Mouse (Mus musculus) cerebellum, adult 2 months (tissue): ENCODE data around the gene Tlcd2. TPM values are rescaled to one million over a fixed set of nuclear protein-coding genes. Genes with fewer than 3 reads are reported as not detected.

Experiments
- DNase-seq, 2 experiments: peaks; one replicate each; pipeline ENCODE4 v3.0.0; 2021
- H3K27ac ChIP-seq: fragments of 200-500 bp; 2 replicates; pipeline ENCODE4 v1.5.1; 2012; ENCODE audit warnings: low read length, control low read depth, inconsistent platforms; ENCODE audit not compliant: insufficient read depth
- H3K27me3 ChIP-seq: fragments of 200-500 bp; 2 replicates; pipeline ENCODE4 v1.6.1; 2012; ENCODE audit warnings: inconsistent platforms, mild to moderate bottlenecking, low read length, moderate library complexity; ENCODE audit not compliant: control insufficient read depth, insufficient read depth
- H3K4me1 ChIP-seq: fragments of 200-500 bp; 2 replicates; pipeline ENCODE4 v1.6.1; 2011; ENCODE audit warnings: low read length; ENCODE audit not compliant: control insufficient read depth, insufficient read depth
- H3K4me3 ChIP-seq: fragments of 200-500 bp; replicated peaks from 2 replicates; pipeline ENCODE3; 2011; ENCODE audit warnings: mild to moderate bottlenecking, low read depth, low read length, control low read depth; ENCODE audit not compliant: insufficient read depth
- CTCF ChIP-seq: fragments of 200-500 bp; IDR thresholded peaks from 2 replicates; pipeline ENCODE4 v1.5.1; 2011; ENCODE audit warnings: low read depth, mild to moderate bottlenecking, control low read depth, low read length, moderate library complexity, borderline replicate concordance; ENCODE audit not compliant: insufficient read depth
- POLR2A ChIP-seq: fragments of 200-500 bp; IDR thresholded peaks from 2 replicates; pipeline ENCODE4 v1.6.1; 2011; ENCODE audit warnings: low read length, control low read depth, borderline replicate concordance; ENCODE audit not compliant: insufficient read depth
- WGBS: fragments of 180-500 bp; shearing (Covaris S2); methylation state at CpG from one replicate; pipeline ENCODE4 v1.1.7; 2018; 5-methylcytosine and 5-hydroxymethylcytosine counted together
- polyA plus RNA-seq: library from polyadenylated mRNA; depleted of rRNA; stranded (reverse); fragments of >200 nt; gene quantifications from 2 replicates; pipeline ENCODE4 v1.2.3, GENCODE M21; 2012

Tlcd2 gene
- polyA plus RNA-seq, 1 experiment = 0.56 TPM

- DNase-seq = no peak
- Histone ChIP-seq H3K4me3 (no peak overlapping the region), H3K27me3 (no peaks in the 10 kb centered on the region), H3K4me1 (peaks cover 10% of the 10 kb centered on the region), H3K27ac (no peak overlapping the region)
- no peak for TF ChIP-seq CTCF
- WGBS = 87% methylated on average over 6 of the region's 6 CpGs
Observed at GRCm38 (mm10) chr11:75464417-75464816, 2.9 kb downstream of the Tlcd2 start.

- DNase-seq = peak in 1 of 2 experiments; percentile 11
- peaks cover 8% of the 10 kb centered on the region for H3K4me1 ChIP-seq
- 83% methylated on average over 6 of the region's 6 CpGs for WGBS
- no peaks in the 10 kb centered on the region for H3K27me3 ChIP-seq
- TF ChIP-seq POLR2A = no peak
- no peak for TF ChIP-seq CTCF
- H3K27ac ChIP-seq = no peak overlapping the region
- no peak overlapping the region for H3K4me3 ChIP-seq
Observed at GRCm38 (mm10) chr11:75465051-75465450, 3.5 kb downstream of the Tlcd2 start.

GRCm38 (mm10) chr11:75466731-75467505 is 5.4 kb downstream of the Tlcd2 start:
- 98% methylated on average over 4 of the region's 4 CpGs for WGBS
- H3K4me1 ChIP-seq = peaks cover 7% of the 10 kb centered on the region
- TF ChIP-seq POLR2A (no peak), CTCF (no peak)

GRCm38 (mm10) chr11:75467512-75468215 is 6.1 kb downstream of the Tlcd2 start:
- 20% methylated on average over 19 of the region's 19 CpGs for WGBS
- Histone ChIP-seq H3K27ac (no peak overlapping the region), H3K27me3 (no peaks in the 10 kb centered on the region), H3K4me3 (no peak overlapping the region), H3K4me1 (0 out of 2 replicates have a peak, but pooled peaks cover 3% of the 10 kb centered on the region)
- no peak for DNase-seq
- TF ChIP-seq CTCF = no peak
- no peak for TF ChIP-seq POLR2A

More at GRCm38 (mm10) chr11:75466731-75467505, 5.4 kb downstream of the Tlcd2 start:
- DNase-seq = no peak
- H3K27me3 ChIP-seq = no peaks in the 10 kb centered on the region
- H3K27ac ChIP-seq = no peak overlapping the region
- H3K4me3 ChIP-seq = no peak overlapping the region

- H3K27ac ChIP-seq = no peak overlapping the region
- H3K4me1 ChIP-seq = no peaks in the 10 kb centered on the region
- WGBS = 68% methylated on average over 7 of the region's 7 CpGs
- DNase-seq = no peak
- no peak overlapping the region for H3K4me3 ChIP-seq
- H3K27me3 ChIP-seq = no peaks in the 10 kb centered on the region
- no peak for TF ChIP-seq CTCF
Observed at GRCm38 (mm10) chr11:75468410-75468809, 6.9 kb downstream of the Tlcd2 start.

- H3K27me3 ChIP-seq = no peaks in the 10 kb centered on the region
- TF ChIP-seq CTCF = no peak
- TF ChIP-seq POLR2A = no peak
- WGBS = 62% methylated on average over 4 of the region's 4 CpGs
- no peak overlapping the region for H3K4me3 ChIP-seq
- no peak for DNase-seq
- no peaks in the 10 kb centered on the region for H3K4me1 ChIP-seq
- H3K27ac ChIP-seq = no peak overlapping the region
Observed at GRCm38 (mm10) chr11:75469261-75469660, 7.7 kb downstream of the Tlcd2 start.

GRCm38 (mm10) chr11:75470675-75471074 is 9.2 kb downstream of the Tlcd2 start:
- no peak for DNase-seq
- Histone ChIP-seq H3K27ac (no peak overlapping the region), H3K4me1 (no peaks in the 10 kb centered on the region), H3K4me3 (no peak overlapping the region), H3K27me3 (no peaks in the 10 kb centered on the region)
- 80% methylated on average over 3 of the region's 3 CpGs for WGBS
- TF ChIP-seq CTCF = no peak
- no peak for TF ChIP-seq POLR2A

- Histone ChIP-seq H3K4me1 (no peaks in the 10 kb centered on the region), H3K27me3 (no peaks in the 10 kb centered on the region), H3K27ac (no peak overlapping the region), H3K4me3 (no peak overlapping the region)
- no peak for DNase-seq
- 80% methylated on average over 11 of the region's 11 CpGs for WGBS
- TF ChIP-seq CTCF = no peak
- no peak for TF ChIP-seq POLR2A
Observed at GRCm38 (mm10) chr11:75472469-75473081, 11.1 kb downstream of the Tlcd2 start.
